Mouse (Mus musculus): ENCODE results near the gene Gm10490. TPM values are rescaled to one million over a fixed set of nuclear protein-coding genes. Genes with fewer than 3 reads are reported as not detected.
A peak's percentile ranks its signal among the peaks of the same experiment; 100 is the strongest.

The Gm10490 gene
- total RNA-seq, 1 experiment, result not detected

GRCm38 (mm10) chrX:7928270-7928790 is 19.0 kb downstream of the Gm10490 start, which contains the start of gene Eras:
TSS of gene Eras (minus strand) at chrX:7928607.
- Histone ChIP-seq H3K4me3 (ENCODE audit: insufficient read depth in 1 of 2, low read depth in 1 of 2, low read length in 2 of 2, poor library complexity in 1 of 2, severe bottlenecking in 1 of 2) (peak within 1 kb of the TSS; percentile 67 to 84), H3K9me3 (ENCODE audit: control insufficient read depth, insufficient read depth, low read depth, low read length) (no peaks in the 10 kb centered on the region)

GRCm38 (mm10) chrX:7936874-7937273 is 27.5 kb downstream of the Gm10490 start:
- in situ Hi-C loops (cut with MboI; ENCODE audit: low sequenced_read_pairs in 2 of 2, unreplicated experiment in 2 of 2), result no loop called here
- TF ChIP-seq CHD2 (IDR thresholded peaks at IDR 0.05; ENCODE audit: low read depth, low read length), result no peak
- TF ChIP-seq ZC3H11A (IDR thresholded peaks at IDR 0.05; ENCODE audit: borderline replicate concordance, low read depth, low read length), result peak; percentile 20; the same call in 1 of the 2 replicates
- H3K36me3 ChIP-seq (ENCODE audit: control insufficient read depth, insufficient read depth, low read length, poor library complexity, severe bottlenecking), result peaks cover 34% of the 10 kb centered on the region
- peak overlapping the region in 1 of 2 experiments; percentile 15; a peak in 1 of 4 replicates for H3K4me3 ChIP-seq (ENCODE audit: insufficient read depth in 1 of 2, low read depth in 1 of 2, low read length in 2 of 2, poor library complexity in 1 of 2, severe bottlenecking in 1 of 2)
- peak overlapping the region; percentile 30; the same call in 1 of the 2 replicates for H3K9ac ChIP-seq (ENCODE audit: insufficient read depth, low read depth, low read length, poor library complexity, severe bottlenecking)
- H3K27ac ChIP-seq (ENCODE audit: insufficient read depth, low read depth, low read length, poor library complexity, severe bottlenecking), result no peak overlapping the region
- no peaks in the 10 kb centered on the region for H3K9me3 ChIP-seq (ENCODE audit: control insufficient read depth, insufficient read depth, low read depth, low read length)
- H3K4me1 ChIP-seq (ENCODE audit: control insufficient read depth in 2 of 2, insufficient read depth in 2 of 2, low read length in 2 of 2, poor library complexity in 1 of 2), result peaks cover 0 to 4% of the 10 kb centered on the region in 2 experiments; a peak in 1 of 4 replicates
- DNase-seq (ENCODE audit: low read depth, low spot score), result no peak

More at GRCm38 (mm10) chrX:7928270-7928790, 19.0 kb downstream of the Gm10490 start, which contains the start of gene Eras:
- Histone ChIP-seq H3K27ac (ENCODE audit: insufficient read depth, low read depth, low read length, poor library complexity, severe bottlenecking) (peak within 1 kb of the TSS; percentile 90), H3K4me1 (ENCODE audit: control insufficient read depth in 2 of 2, insufficient read depth in 2 of 2, low read length in 2 of 2, poor library complexity in 1 of 2) (peaks cover 0 to 14% of the 10 kb centered on the region in 2 experiments; a peak in 2 of 4 replicates), H3K9ac (ENCODE audit: insufficient read depth, low read depth, low read length, poor library complexity, severe bottlenecking) (peak within 1 kb of the TSS; percentile 79), H3K36me3 (ENCODE audit: control insufficient read depth, insufficient read depth, low read length, poor library complexity, severe bottlenecking) (peaks cover 28% of the 10 kb centered on the region)
- in situ Hi-C loops (cut with MboI; ENCODE audit: low sequenced_read_pairs in 2 of 2, unreplicated experiment in 2 of 2), result loop anchor here in 1 of 2 experiments (10.0 kb wide), 1 partner anchor 86 kb away; the partner anchor contains the start of gene Glod5
- no peak for DNase-seq (ENCODE audit: low read depth, low spot score)
- no peak for TF ChIP-seq CHD2 (IDR thresholded peaks at IDR 0.05; ENCODE audit: low read depth, low read length)
- TF ChIP-seq ZNF384 (IDR thresholded peaks at IDR 0.05; ENCODE audit: low read depth, low read length), result no peak
- TF ChIP-seq MAFK (IDR thresholded peaks at IDR 0.05; ENCODE audit: insufficient read depth, low read depth, low read length), result no peak
- no peak for TF ChIP-seq ZC3H11A (IDR thresholded peaks at IDR 0.05; ENCODE audit: borderline replicate concordance, low read depth, low read length)
- no peak for TF ChIP-seq HCFC1 (IDR thresholded peaks at IDR 0.05; ENCODE audit: borderline replicate concordance, insufficient read depth, low read length)

- in situ Hi-C loops (cut with MboI; ENCODE audit: low sequenced_read_pairs in 2 of 2, unreplicated experiment in 2 of 2), result no loop called here
- Histone ChIP-seq H3K27ac (ENCODE audit: insufficient read depth, low read depth, low read length, poor library complexity, severe bottlenecking) (0 out of 2 replicates have a peak overlapping the region, but pooled peaks have one; percentile 19), H3K9me3 (ENCODE audit: control insufficient read depth, insufficient read depth, low read depth, low read length) (no peaks in the 10 kb centered on the region), H3K9ac (ENCODE audit: insufficient read depth, low read depth, low read length, poor library complexity, severe bottlenecking) (no peak overlapping the region), H3K36me3 (ENCODE audit: control insufficient read depth, insufficient read depth, low read length, poor library complexity, severe bottlenecking) (peaks cover 34% of the 10 kb centered on the region), H3K4me3 (ENCODE audit: insufficient read depth in 1 of 2, low read depth in 1 of 2, low read length in 2 of 2, poor library complexity in 1 of 2, severe bottlenecking in 1 of 2) (no peak overlapping the region), H3K4me1 (ENCODE audit: control insufficient read depth in 2 of 2, insufficient read depth in 2 of 2, low read length in 2 of 2, poor library complexity in 1 of 2) (peaks cover 0 to 4% of the 10 kb centered on the region in 2 experiments; a peak in 1 of 4 replicates)
- no peak for DNase-seq (ENCODE audit: low read depth, low spot score)
- no peak for TF ChIP-seq CHD2 (IDR thresholded peaks at IDR 0.05; ENCODE audit: low read depth, low read length)
- no peak for TF ChIP-seq ZC3H11A (IDR thresholded peaks at IDR 0.05; ENCODE audit: borderline replicate concordance, low read depth, low read length)
- no peak for TF ChIP-seq HCFC1 (IDR thresholded peaks at IDR 0.05; ENCODE audit: borderline replicate concordance, insufficient read depth, low read length)
- TF ChIP-seq ZNF384 (IDR thresholded peaks at IDR 0.05; ENCODE audit: low read depth, low read length), result no peak
- no peak for TF ChIP-seq MAFK (IDR thresholded peaks at IDR 0.05; ENCODE audit: insufficient read depth, low read depth, low read length)
Measured at GRCm38 (mm10) chrX:7937667-7938066, 28.3 kb downstream of the Gm10490 start.

GRCm38 (mm10) chrX:7945618-7946017 is 36.3 kb downstream of the Gm10490 start:
- in situ Hi-C loops (cut with MboI; ENCODE audit: low sequenced_read_pairs in 2 of 2, unreplicated experiment in 2 of 2), result no loop called here
- no peak overlapping the region for H3K9ac ChIP-seq (ENCODE audit: insufficient read depth, low read depth, low read length, poor library complexity, severe bottlenecking)
- H3K27ac ChIP-seq (ENCODE audit: insufficient read depth, low read depth, low read length, poor library complexity, severe bottlenecking), result no peak overlapping the region
- no peak overlapping the region for H3K4me3 ChIP-seq (ENCODE audit: insufficient read depth in 1 of 2, low read depth in 1 of 2, low read length in 2 of 2, poor library complexity in 1 of 2, severe bottlenecking in 1 of 2)
- H3K36me3 ChIP-seq (ENCODE audit: control insufficient read depth, insufficient read depth, low read length, poor library complexity, severe bottlenecking), result peaks cover 19% of the 10 kb centered on the region
- no peaks in the 10 kb centered on the region for H3K9me3 ChIP-seq (ENCODE audit: control insufficient read depth, insufficient read depth, low read depth, low read length)
- TF ChIP-seq CHD2 (IDR thresholded peaks at IDR 0.05; ENCODE audit: low read depth, low read length) (no peak), ZC3H11A (IDR thresholded peaks at IDR 0.05; ENCODE audit: borderline replicate concordance, low read depth, low read length) (no peak), MAFK (IDR thresholded peaks at IDR 0.05; ENCODE audit: insufficient read depth, low read depth, low read length) (no peak), HCFC1 (IDR thresholded peaks at IDR 0.05; ENCODE audit: borderline replicate concordance, insufficient read depth, low read length) (no peak), ZNF384 (IDR thresholded peaks at IDR 0.05; ENCODE audit: low read depth, low read length) (no peak)
- peaks cover 0 to 2% of the 10 kb centered on the region in 2 experiments; a peak in 1 of 4 replicates for H3K4me1 ChIP-seq (ENCODE audit: control insufficient read depth in 2 of 2, insufficient read depth in 2 of 2, low read length in 2 of 2, poor library complexity in 1 of 2)
- DNase-seq (ENCODE audit: low read depth, low spot score), result no peak

Data from ES-E14 (cell line).